Mouse (Mus musculus): ENCODE measurements at regions not wholly inside any gene's neighbourhood (a gene's known extent, or its start where the extent isn't known, plus 50 kb on each side); places are given as distances from the start of the nearest gene placed in this dataset.

DNA sequence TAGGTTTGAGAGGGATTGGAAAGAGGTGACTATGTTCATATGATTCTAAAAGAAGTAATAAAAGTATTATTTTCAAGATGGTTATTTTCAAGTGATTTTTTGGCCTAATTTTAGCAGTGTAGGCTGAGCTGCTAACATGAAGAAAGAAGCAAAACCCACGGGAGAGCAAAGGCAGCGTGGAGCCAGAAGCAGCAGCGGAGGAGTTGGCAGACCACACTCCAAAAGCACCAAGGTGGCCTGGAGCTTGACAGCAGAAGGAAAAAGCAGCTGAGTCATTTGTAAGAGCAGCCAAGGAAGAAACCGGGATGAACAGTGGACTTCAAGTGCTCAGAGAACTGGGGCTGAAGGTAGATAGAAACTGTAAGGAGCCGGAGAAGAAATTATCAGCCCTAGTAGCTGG lies 55.9 kb downstream of the Hdgfl1 start:
- H3K27ac ChIP-seq, result no peak overlapping the region
- no peak overlapping the region for H3K4me3 ChIP-seq
- no peak for TF ChIP-seq CTCF (conservative IDR thresholded peaks at IDR 0.05)
- DNase-seq (ENCODE audit: low spot score in 2 of 2), result no peak

DNA sequence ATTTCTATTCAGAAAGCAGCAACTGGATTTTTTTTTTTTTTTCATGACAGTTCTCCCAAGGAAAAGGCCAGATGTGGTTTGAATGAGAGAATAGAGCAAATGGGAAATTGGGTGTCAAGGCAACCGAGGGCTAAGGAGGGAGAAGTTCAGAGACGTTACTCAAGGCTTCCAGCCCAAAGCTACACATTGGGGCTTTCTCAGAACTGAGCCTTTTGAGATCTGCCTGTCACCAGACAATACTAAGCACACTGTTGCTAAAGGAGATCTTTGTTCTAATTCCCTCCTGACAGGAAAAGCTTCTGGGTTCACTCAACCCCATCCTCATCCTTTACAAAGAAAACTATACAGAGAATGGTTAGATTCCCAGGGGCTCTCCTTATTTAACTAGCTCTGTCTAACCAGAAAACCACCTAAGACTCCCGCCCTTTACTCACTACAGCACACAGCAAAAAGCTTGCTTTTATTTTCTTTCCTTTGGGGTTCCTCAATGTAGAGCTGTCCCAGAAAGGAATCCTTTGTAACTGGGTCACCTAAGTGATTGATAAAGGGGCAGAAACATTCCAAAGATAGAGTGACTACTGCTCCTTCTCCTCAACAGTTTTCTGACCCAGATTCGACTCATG lies 70.8 kb downstream of the Hdgfl1 start:
- no peak for TF ChIP-seq CTCF (conservative IDR thresholded peaks at IDR 0.05)
- DNase-seq (ENCODE audit: low spot score in 2 of 2), result no peak
- Histone ChIP-seq H3K27ac (no peak overlapping the region), H3K4me3 (no peak overlapping the region)

DNA sequence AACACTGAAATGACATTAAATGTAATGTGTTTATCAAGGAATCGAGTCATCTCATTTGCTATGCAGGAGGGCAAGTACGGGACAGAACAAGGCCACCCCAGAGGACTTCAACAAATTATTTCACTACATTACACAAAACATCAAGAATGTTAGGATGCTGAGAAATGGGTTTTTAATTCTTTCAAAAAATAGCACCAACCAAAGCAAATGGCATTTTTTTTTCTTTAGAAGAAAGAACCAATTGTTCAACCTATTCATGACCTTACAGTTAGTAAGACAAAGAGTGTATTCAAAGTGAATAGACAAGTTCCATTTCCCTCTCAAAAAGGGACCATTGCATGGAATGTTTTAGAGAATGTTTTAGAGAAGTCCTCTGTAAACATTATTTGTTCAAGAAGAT lies 110.5 kb downstream of the Hdgfl1 start:
- Histone ChIP-seq H3K4me3 (no peak overlapping the region), H3K27ac (no peak overlapping the region)
- no peak for DNase-seq (ENCODE audit: low spot score in 2 of 2)
- no peak for TF ChIP-seq CTCF (conservative IDR thresholded peaks at IDR 0.05)

DNA sequence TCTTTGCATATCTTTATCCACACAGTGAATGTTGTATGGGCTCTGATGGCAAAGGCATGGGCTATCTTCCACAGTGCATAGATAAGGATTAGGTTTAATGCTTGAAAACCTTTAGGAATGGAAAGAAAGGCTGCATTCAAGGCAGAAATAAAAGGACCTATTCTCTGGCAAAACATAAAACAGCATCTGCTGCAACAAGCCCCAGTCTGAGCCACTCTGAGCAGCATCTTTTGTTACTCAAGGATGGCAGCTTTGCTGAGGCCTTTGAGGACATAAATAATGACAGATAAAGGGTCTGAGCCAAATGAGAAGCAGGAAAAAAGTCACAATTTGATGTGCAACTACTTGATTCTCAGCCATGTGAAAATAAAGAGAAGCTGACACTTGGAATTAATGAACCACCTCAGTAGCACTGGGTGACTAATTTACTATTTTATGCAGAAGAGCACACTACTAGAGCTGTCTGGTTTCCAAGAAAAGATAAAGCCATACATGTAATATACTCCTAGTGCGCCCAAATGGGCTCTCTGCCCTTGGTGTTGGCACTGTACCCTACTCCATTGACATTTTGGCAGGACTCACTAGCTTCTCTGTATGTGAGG lies 112.9 kb downstream of the Hdgfl1 start:
- TF ChIP-seq CTCF (conservative IDR thresholded peaks at IDR 0.05), result no peak
- peak overlapping the region; percentile 36; the same call in 1 of the 2 replicates for H3K27ac ChIP-seq
- peak; percentile 3 to 10 for DNase-seq (ENCODE audit: low spot score in 2 of 2)
- no peak overlapping the region for H3K4me3 ChIP-seq
